Mouse (Mus musculus): Measurements from ENCODE around the gene Gm11639.

DNA sequence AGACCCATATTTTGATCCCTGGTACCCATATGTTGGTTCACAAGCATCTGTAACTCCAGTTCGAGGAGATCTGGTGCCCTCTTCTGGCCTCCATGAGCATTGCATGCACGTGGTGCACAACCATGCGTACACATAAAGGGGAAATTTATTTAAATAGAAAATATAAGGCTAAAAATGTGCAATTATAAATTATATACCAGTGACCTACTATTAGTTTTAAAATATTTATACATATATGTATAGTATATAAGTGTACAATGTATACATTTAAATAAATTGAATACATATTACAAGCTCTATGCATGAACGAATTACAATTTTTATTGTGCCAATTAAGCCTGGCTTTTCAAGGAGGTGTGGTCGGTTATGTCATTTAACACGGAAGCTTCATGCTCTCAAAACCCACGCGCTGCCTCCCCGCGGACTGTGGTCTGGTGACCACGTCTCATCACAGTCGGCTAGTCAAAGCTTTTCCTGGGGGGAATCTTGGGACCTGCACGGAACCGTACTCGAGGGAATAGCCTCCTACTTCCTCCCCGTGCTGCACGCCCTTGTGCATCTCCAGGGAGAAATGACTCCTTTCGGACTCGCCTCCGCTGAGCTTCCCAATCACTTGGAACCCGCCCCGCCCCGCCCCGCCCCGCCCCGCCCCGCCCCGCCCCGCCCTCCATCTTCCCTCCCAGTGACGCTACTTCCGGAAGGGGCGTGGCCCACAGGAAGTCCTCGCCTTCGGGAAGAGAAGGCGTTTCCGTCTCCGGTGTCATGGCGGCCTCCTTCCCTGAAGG, 440.4 kb downstream of the Gm11639 start, which contains the start of gene Mettl2:
- TF ChIP-seq GATA1 (IDR thresholded peaks at IDR 0.05; ENCODE audit: borderline replicate concordance, low read length): no peak
- TF ChIP-seq FLI1 (IDR thresholded peaks at IDR 0.05; ENCODE audit: low read length): no peak

Measured in megakaryocyte, embryonic 14.5 days (primary cell).